ENCODE assay signal across 10 mouse cellular contexts in genomic region chr11:77871436-77871835, GRCm38 (mm10). TPM values are rescaled to one million over a fixed set of nuclear protein-coding genes. Genes with fewer than 3 reads are reported as not detected.
DNase-seq lines count a peak whose midpoint lies in the region; ATAC-seq and TF ChIP-seq lines count a peak whose summit lies in the region.
"Had no signal": no experiment of that assay in that cellular context is flagged by ENCODE, and none has a peak within 500 bp of the region (broad histone marks: within the 10 kb centered on the region; RNA-seq: fewer than 3 reads in every experiment).

No protein-coding gene starts in this region.

- no peak for ATAC-seq in forebrain, embryonic 12.5 days (ENCODE audit: low FRiP score)
- no peak; the same call in 1 of the 2 replicates for ATAC-seq in neural tube, embryonic 13.5 days (ENCODE audit: low read depth)
- ATAC-seq: Patski had no signal

- H3K9ac ChIP-seq in forebrain, embryonic 12.5 days, result no peak overlapping the region
- no peak overlapping the region for H3K9ac ChIP-seq in neural tube, embryonic 13.5 days
- H3K9ac ChIP-seq: liver, embryonic 14.5 days had no signal

- peaks cover 73% of the 10 kb centered on the region for H3K4me1 ChIP-seq in forebrain, embryonic 12.5 days
- peaks cover 66% of the 10 kb centered on the region for H3K4me1 ChIP-seq in forebrain, embryonic 10.5 days
- peaks cover 73% of the 10 kb centered on the region for H3K4me1 ChIP-seq in neural tube, embryonic 13.5 days (replicated peaks)

- no peak for DNase-seq in forebrain, embryonic 10.5 days (ENCODE audit: extremely low spot score, low spot score)
- no peak for DNase-seq in neural tube, embryonic 10.5 days (ENCODE audit: extremely low spot score, low spot score)
- peak; percentile 58 to 69 for DNase-seq in left cerebral cortex, adult 2 months (ENCODE audit: extremely low spot score in 1 of 2, low spot score in 2 of 2)
- peak; percentile 64 for DNase-seq in right cerebral cortex, postnatal 4 days
- no peak for DNase-seq in ovary, postnatal 14 days (ENCODE audit: low spot score)
- no peak for DNase-seq in thymus, adult 18-20 months

- peak overlapping the region; percentile 39 for H3K27ac ChIP-seq in forebrain, embryonic 12.5 days
- no peak overlapping the region for H3K27ac ChIP-seq in forebrain, embryonic 10.5 days
- peak overlapping the region; percentile 57 for H3K27ac ChIP-seq in neural tube, embryonic 13.5 days (replicated peaks)
- H3K27ac ChIP-seq in left cerebral cortex, adult 2 months, result peak overlapping the region; percentile 63; the same call in 1 of the 2 replicates
- H3K27ac ChIP-seq: liver, embryonic 14.5 days had no signal

- 26% methylated on average over 4 of the region's 4 CpGs for WGBS in forebrain, embryonic 12.5 days
- 29% methylated on average over 4 of the region's 4 CpGs for WGBS in forebrain, embryonic 10.5 days
- WGBS in neural tube, embryonic 13.5 days, result 21% methylated on average over 4 of the region's 4 CpGs

- intact Hi-C loops in left cerebral cortex, adult 2 months (cut with DNase I), result loop anchor here (2.0 kb wide), 1 partner anchor 17 kb away; no protein-coding TSS in a partner anchor

- TF ChIP-seq CTCF in left cerebral cortex, adult 2 months (IDR thresholded peaks at IDR 0.05), result no peak

- H3K9me3 ChIP-seq in forebrain, embryonic 12.5 days, result no peaks in the 10 kb centered on the region
- H3K9me3 ChIP-seq in forebrain, embryonic 10.5 days, result no peaks in the 10 kb centered on the region
- no peaks in the 10 kb centered on the region for H3K9me3 ChIP-seq in neural tube, embryonic 13.5 days

- H3K4me2 ChIP-seq in forebrain, embryonic 12.5 days, result no peak overlapping the region
- no peak overlapping the region for H3K4me2 ChIP-seq in neural tube, embryonic 13.5 days

- peaks cover 34% of the 10 kb centered on the region; the same call in 1 of the 2 replicates for H3K27me3 ChIP-seq in forebrain, embryonic 12.5 days
- H3K27me3 ChIP-seq in forebrain, embryonic 10.5 days (ENCODE audit: poor library complexity, severe bottlenecking), result peaks cover 93% of the 10 kb centered on the region
- H3K27me3 ChIP-seq in neural tube, embryonic 13.5 days, result peaks cover 54% of the 10 kb centered on the region
- H3K27me3 ChIP-seq: Patski had no signal

- H3K36me3 ChIP-seq in forebrain, embryonic 12.5 days (replicated peaks), result no peaks in the 10 kb centered on the region
- no peaks in the 10 kb centered on the region for H3K36me3 ChIP-seq in forebrain, embryonic 10.5 days (replicated peaks)
- no peaks in the 10 kb centered on the region for H3K36me3 ChIP-seq in neural tube, embryonic 13.5 days

- H3K4me3 ChIP-seq in forebrain, embryonic 12.5 days (replicated peaks), result no peak overlapping the region
- H3K4me3 ChIP-seq in forebrain, embryonic 10.5 days, result no peak overlapping the region
- no peak overlapping the region for H3K4me3 ChIP-seq in neural tube, embryonic 13.5 days
- no peak overlapping the region for H3K4me3 ChIP-seq in left cerebral cortex, adult 2 months

RNA-seq across cellular contexts. Expression of gene Pipox, which starts 22.5 kb away (rescaled TPM):
- 14.5 and 16.5 TPM in 2 replicates for polyA plus RNA-seq in forebrain, embryonic 12.5 days (2016; fragmentation: Nextera tagmentation; extraction: Ambion mirVana)
- polyA plus RNA-seq in forebrain, embryonic 10.5 days (2016; fragmentation: Nextera tagmentation; extraction: Ambion mirVana), result 10.0 and 10.1 TPM in 2 replicates
- 4.1 and 6.1 TPM in 2 replicates for polyA plus RNA-seq in neural tube, embryonic 13.5 days (2015; fragmentation: Nextera tagmentation; extraction: Ambion mirVana)
- total RNA-seq in left cerebral cortex, adult 2 months (2021), result 1 to 10 TPM in 1 of 2 experiments, under 1 TPM in 1; 0.70 to 1.3 TPM

RNA-seq across cellular contexts. Expression of gene Sez6, which starts 59.2 kb away (rescaled TPM):
- polyA plus RNA-seq in forebrain, embryonic 12.5 days (2016; fragmentation: Nextera tagmentation; extraction: Ambion mirVana), result 54.0 and 62.2 TPM in 2 replicates
- 2.8 and 4.3 TPM in 2 replicates for polyA plus RNA-seq in forebrain, embryonic 10.5 days (2016; fragmentation: Nextera tagmentation; extraction: Ambion mirVana)
- 95.2 and 104 TPM in 2 replicates for polyA plus RNA-seq in neural tube, embryonic 13.5 days (2015; fragmentation: Nextera tagmentation; extraction: Ambion mirVana)
- 100 to 1,000 TPM; 127 to 157 TPM for total RNA-seq in left cerebral cortex, adult 2 months (2021)
- polyA plus RNA-seq: Patski had no signal

Comparison
In these comparisons a context has a peak if more than half of its experiments do, and no peak if none do; other contexts are left out.
1. RNA of gene Sez6, which starts 59.2 kb away (polyA plus RNA-seq): 95.2 to 104 TPM in neural tube, embryonic 13.5 days and 54.0 to 62.2 TPM in forebrain, embryonic 12.5 days; 2.8 to 4.3 TPM in forebrain, embryonic 10.5 days; every median in the first group is over 10 times any median in the second.
2. DNase-seq: peak in left cerebral cortex, adult 2 months (2 of 2) and right cerebral cortex, postnatal 4 days (single experiment); none in forebrain, embryonic 10.5 days (single experiment), neural tube, embryonic 10.5 days (single experiment), ovary, postnatal 14 days (single experiment) and thymus, adult 18-20 months (0 of 2).